19 mouse cellular contexts compared by ENCODE assay signal in the genomic region with DNA sequence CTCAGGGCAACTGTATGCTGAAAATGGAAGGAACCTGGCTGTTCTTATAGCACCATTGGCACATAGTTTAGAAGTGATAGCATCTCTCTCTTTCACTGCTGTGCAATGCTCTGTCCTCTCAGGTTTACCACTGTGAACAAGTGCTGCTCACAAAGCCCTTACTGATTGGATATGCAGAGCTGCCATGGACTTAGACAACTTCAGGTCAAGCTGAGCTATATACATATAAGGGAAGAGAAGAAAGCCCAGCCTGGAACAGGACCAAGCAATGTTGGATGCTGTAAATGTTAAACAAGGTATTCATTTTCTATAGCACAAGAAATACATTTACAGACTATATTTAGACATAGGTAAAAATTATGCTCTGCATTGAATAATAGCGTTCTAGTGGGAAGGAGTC.
"Had no signal": no experiment of that assay in that cellular context is flagged by ENCODE, and none has a peak within 500 bp of the region (broad histone marks: within the 10 kb centered on the region; RNA-seq: fewer than 3 reads in every experiment).

No protein-coding gene starts in this region.

- H3K4me1 ChIP-seq: liver, embryonic 15.5 days; lung, embryonic 15.5 days; megakaryocyte, embryonic 14.5 days; midbrain, embryonic 13.5 days; midbrain, embryonic 15.5 days; neural tube, embryonic 12.5 days had no signal

- H3K4me2 ChIP-seq: liver, embryonic 15.5 days; lung, embryonic 15.5 days; midbrain, embryonic 11.5 days; midbrain, embryonic 13.5 days; midbrain, embryonic 15.5 days; neural tube, embryonic 12.5 days had no signal

- H3K4me3 ChIP-seq: liver, embryonic 15.5 days; lung, embryonic 15.5 days; megakaryocyte, embryonic 14.5 days; midbrain, embryonic 13.5 days; midbrain, embryonic 15.5 days; neural tube, embryonic 12.5 days had no signal

- DNase-seq: liver, postnatal 0 days; lung, adult 2 months; lung, postnatal 14 days; lung, postnatal 36 days; right cerebral cortex, postnatal 14 days; right cerebral cortex, postnatal 4 days; spleen, adult 18-20 months; thymus, adult 18-20 months; thymus, postnatal 14 days; thymus, postnatal 36 days had no signal

- H3K36me3 ChIP-seq: liver, embryonic 15.5 days; lung, embryonic 15.5 days; midbrain, embryonic 13.5 days; midbrain, embryonic 15.5 days; neural tube, embryonic 12.5 days had no signal

- H3K27ac ChIP-seq: liver, embryonic 15.5 days; lung, embryonic 15.5 days; macrophage; midbrain, embryonic 13.5 days; midbrain, embryonic 15.5 days; neural tube, embryonic 12.5 days had no signal

- ATAC-seq: liver, postnatal 0 days; lung, postnatal 0 days; midbrain, embryonic 13.5 days; midbrain, embryonic 15.5 days had no signal

- H3K27me3 ChIP-seq: liver, embryonic 15.5 days; lung, embryonic 15.5 days; megakaryocyte, embryonic 14.5 days; midbrain, embryonic 13.5 days; midbrain, embryonic 15.5 days; neural tube, embryonic 12.5 days had no signal

- H3K9me3 ChIP-seq: liver, embryonic 15.5 days; lung, embryonic 15.5 days; midbrain, embryonic 13.5 days; midbrain, embryonic 15.5 days; neural tube, embryonic 12.5 days had no signal

- H3K9ac ChIP-seq: liver, embryonic 15.5 days; liver, postnatal 0 days; lung, embryonic 15.5 days; midbrain, embryonic 13.5 days; midbrain, embryonic 15.5 days; neural tube, embryonic 12.5 days had no signal
